Mouse (Mus musculus): ENCODE measurements around the gene Zcchc14. TPM values are rescaled to one million over a fixed set of nuclear protein-coding genes. Genes with fewer than 3 reads are reported as not detected.
"Not testable (repeated sequence)": the region's sequence is repeated elsewhere in the genome, so short reads cannot be mapped to it uniquely, and the experiment has no call there.

Zcchc14 gene
- polyA plus RNA-seq, 1 experiment from 2014 or later: 39.2 TPM

GRCm38 (mm10) chr8:121613419-121613818 is 39.3 kb downstream of the Zcchc14 start:
- no peak overlapping the region for H3K9ac ChIP-seq (replicated peaks)
- no peaks in the 10 kb centered on the region for H3K9me3 ChIP-seq
- ATAC-seq (replicated peaks): no peak
- no peak overlapping the region for H3K27ac ChIP-seq (replicated peaks)
- H3K36me3 ChIP-seq: peaks cover 34% of the 10 kb centered on the region
- no peak overlapping the region for H3K4me2 ChIP-seq (replicated peaks)
- no peaks in the 10 kb centered on the region for H3K4me1 ChIP-seq
- H3K4me3 ChIP-seq: no peak overlapping the region
- H3K27me3 ChIP-seq: no peaks in the 10 kb centered on the region

GRCm38 (mm10) chr8:121609916-121610315 is 42.8 kb downstream of the Zcchc14 start:
- peaks cover 54% of the 10 kb centered on the region for H3K36me3 ChIP-seq

DNA sequence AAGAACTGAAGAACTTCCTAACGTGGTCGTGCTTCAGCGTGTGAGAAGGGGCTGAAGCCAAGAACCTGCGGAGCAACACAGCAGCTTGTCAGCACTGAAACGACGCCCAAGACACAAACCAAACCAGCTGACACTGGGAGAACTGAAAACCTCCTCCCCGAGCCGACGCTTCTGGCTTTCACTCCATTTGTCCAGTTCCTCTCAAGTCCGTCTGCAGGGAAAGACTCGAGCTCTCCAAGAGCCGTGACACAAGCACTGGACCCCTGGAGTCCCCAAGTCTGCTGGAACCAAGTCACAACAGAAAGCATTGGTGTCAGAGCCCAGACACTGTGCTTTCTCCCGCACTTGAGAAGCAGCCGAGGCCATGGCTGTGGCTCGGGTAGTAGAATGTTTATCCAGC is 43.5 kb downstream of the Zcchc14 start:
- H3K27me3 ChIP-seq: no peaks in the 10 kb centered on the region
- H3K27ac ChIP-seq (replicated peaks): no peak overlapping the region
- H3K9ac ChIP-seq (replicated peaks): no peak overlapping the region
- H3K4me2 ChIP-seq (replicated peaks): no peak overlapping the region
- H3K36me3 ChIP-seq: peaks cover 60% of the 10 kb centered on the region
- 93% methylated on average over 15 of the region's 15 CpGs for WGBS
- no peaks in the 10 kb centered on the region for H3K9me3 ChIP-seq
- no peak overlapping the region for H3K4me3 ChIP-seq
- H3K4me1 ChIP-seq: no peaks in the 10 kb centered on the region
- ATAC-seq (replicated peaks): no peak

More at GRCm38 (mm10) chr8:121609916-121610315, 42.8 kb downstream of the Zcchc14 start:
- Histone ChIP-seq H3K4me3 (no peak overlapping the region), H3K4me1 (no peaks in the 10 kb centered on the region), H3K4me2 (replicated peaks) (no peak overlapping the region), H3K27ac (replicated peaks) (no peak overlapping the region), H3K27me3 (no peaks in the 10 kb centered on the region), H3K9me3 (no peaks in the 10 kb centered on the region), H3K9ac (replicated peaks) (no peak overlapping the region)
- 93% methylated on average over 11 of the region's 11 CpGs for WGBS
- ATAC-seq (replicated peaks): no peak

DNA sequence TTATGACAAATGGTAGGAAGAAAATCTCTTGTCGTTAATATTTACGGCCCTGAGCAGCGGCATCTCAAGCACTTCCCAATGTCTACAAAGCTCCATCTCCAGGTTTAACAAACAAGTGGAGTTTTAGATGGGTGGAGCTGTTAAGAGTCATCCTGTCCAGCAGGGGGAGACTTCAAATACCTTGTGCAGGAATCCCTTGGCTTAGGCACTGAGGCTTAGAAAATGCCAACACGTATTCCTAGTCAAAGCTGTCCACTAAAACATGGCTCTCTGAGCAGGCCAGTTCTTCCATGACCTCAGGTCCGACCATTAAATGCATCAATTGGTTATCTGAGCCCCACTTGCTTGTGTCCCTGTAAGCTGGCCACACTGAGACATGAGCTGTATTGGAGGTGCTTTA is 45.0 kb downstream of the Zcchc14 start:
- Histone ChIP-seq H3K27ac (replicated peaks) (no peak overlapping the region), H3K4me3 (no peak overlapping the region), H3K27me3 (no peaks in the 10 kb centered on the region), H3K36me3 (peaks cover 71% of the 10 kb centered on the region), H3K9me3 (no peaks in the 10 kb centered on the region), H3K4me1 (no peaks in the 10 kb centered on the region), H3K4me2 (replicated peaks) (no peak overlapping the region), H3K9ac (replicated peaks) (no peak overlapping the region)
- no peak for ATAC-seq (replicated peaks)
- WGBS: 94% methylated on average over 5 of the region's 5 CpGs

DNA sequence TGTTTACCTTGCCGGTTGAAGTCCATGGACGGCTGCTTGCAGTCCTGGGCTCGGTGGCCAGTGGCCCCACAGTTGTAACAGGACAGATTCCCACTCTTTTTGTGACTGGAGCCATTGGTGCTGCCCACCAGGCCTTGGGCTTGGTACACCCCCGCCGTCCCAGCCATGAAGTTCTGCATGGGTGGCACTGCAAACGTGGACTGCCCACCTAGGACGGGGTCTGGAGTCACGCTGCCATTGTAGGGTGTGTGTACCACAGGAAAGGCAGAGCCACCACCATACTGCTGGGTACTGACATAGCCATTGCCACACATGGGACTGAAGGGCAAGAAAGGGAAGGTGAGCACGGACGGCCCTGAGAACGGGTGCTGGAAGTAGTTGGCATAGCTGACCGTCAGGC is 48.9 kb downstream of the Zcchc14 start:
- no peak for ATAC-seq (replicated peaks)

DNA sequence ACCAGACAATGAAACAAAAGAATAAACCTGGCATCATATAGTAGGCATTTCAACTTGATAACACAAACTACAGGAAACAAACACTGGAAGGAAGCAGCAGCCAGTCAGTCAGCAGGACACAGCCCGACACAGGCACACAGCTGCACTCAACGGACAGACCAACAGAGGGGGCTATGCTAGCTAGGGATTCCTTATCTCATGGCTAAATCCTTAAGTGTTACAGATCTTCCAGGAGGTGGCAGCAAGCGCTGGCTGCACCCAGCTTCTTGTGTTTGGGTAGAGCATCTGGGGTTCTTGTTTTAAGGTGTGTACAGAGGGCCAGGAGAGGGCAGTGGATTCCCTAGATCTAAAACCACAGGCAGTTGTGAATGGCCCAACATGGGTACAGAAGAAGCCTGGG is 49.8 kb downstream of the Zcchc14 start:
- no peaks in the 10 kb centered on the region for H3K9me3 ChIP-seq
- H3K9ac ChIP-seq (replicated peaks): no peak overlapping the region
- H3K4me3 ChIP-seq: no peak overlapping the region
- H3K27ac ChIP-seq (replicated peaks): no peak overlapping the region
- 0 out of 2 replicates have a peak, but pooled peaks have one; percentile 29 for ATAC-seq (replicated peaks)
- 29% methylated on average over 3 of the region's 3 CpGs for WGBS
- H3K4me2 ChIP-seq (replicated peaks): no peak overlapping the region
- H3K4me1 ChIP-seq: no peaks in the 10 kb centered on the region
- peaks cover 84% of the 10 kb centered on the region for H3K36me3 ChIP-seq
- H3K27me3 ChIP-seq: no peaks in the 10 kb centered on the region

More for the DNA sequence above, 48.9 kb downstream of the Zcchc14 start:
- WGBS: 95% methylated on average over 12 of the region's 12 CpGs
- Histone ChIP-seq H3K36me3 (peaks cover 88% of the 10 kb centered on the region), H3K9me3 (no peaks in the 10 kb centered on the region), H3K4me1 (no peaks in the 10 kb centered on the region), H3K9ac (replicated peaks) (no peak overlapping the region), H3K4me2 (replicated peaks) (no peak overlapping the region), H3K4me3 (no peak overlapping the region), H3K27me3 (no peaks in the 10 kb centered on the region), H3K27ac (replicated peaks) (no peak overlapping the region)

GRCm38 (mm10) chr8:121602411-121602810 is 50.3 kb downstream of the Zcchc14 start:
- Histone ChIP-seq H3K9me3 (no peaks in the 10 kb centered on the region), H3K36me3 (peaks cover 84% of the 10 kb centered on the region), H3K4me3 (no peak overlapping the region), H3K27me3 (no peaks in the 10 kb centered on the region), H3K27ac (replicated peaks) (no peak overlapping the region), H3K9ac (replicated peaks) (no peak overlapping the region), H3K4me2 (replicated peaks) (no peak overlapping the region), H3K4me1 (no peaks in the 10 kb centered on the region)
- no peak for ATAC-seq (replicated peaks)
- 93% methylated on average over 12 of the region's 12 CpGs for WGBS

DNA sequence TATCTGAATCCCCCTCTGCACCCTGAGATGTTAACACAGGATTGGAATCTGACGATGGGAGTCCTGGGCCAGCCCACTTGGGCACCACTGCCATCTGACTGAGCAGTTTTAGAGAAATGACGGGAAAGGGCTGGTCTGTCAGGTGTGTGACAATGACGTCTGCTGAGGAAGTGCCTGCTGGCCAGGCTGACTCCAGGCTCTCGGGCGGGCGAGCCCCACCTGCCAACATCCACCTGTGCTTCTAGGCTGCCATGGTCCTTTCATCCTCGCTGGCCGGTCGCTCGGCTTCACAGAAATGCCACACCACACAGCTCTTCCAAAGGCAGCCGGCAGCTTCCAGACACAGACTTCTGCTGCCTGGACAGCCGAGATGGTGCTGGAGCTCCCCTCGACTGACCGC is 52.9 kb downstream of the Zcchc14 start:
- no peak overlapping the region for H3K4me3 ChIP-seq
- H3K27me3 ChIP-seq: no peaks in the 10 kb centered on the region
- no peak overlapping the region for H3K9ac ChIP-seq (replicated peaks)
- H3K36me3 ChIP-seq: peaks cover 79% of the 10 kb centered on the region
- no peak overlapping the region for H3K4me2 ChIP-seq (replicated peaks)
- 92% methylated on average over 14 of the region's 14 CpGs for WGBS
- no peak overlapping the region for H3K27ac ChIP-seq (replicated peaks)
- ATAC-seq (replicated peaks): no peak
- H3K4me1 ChIP-seq: no peaks in the 10 kb centered on the region
- no peaks in the 10 kb centered on the region for H3K9me3 ChIP-seq

- H3K36me3 ChIP-seq: peaks cover 77% of the 10 kb centered on the region
- H3K9me3 ChIP-seq: no peaks in the 10 kb centered on the region
- no peaks in the 10 kb centered on the region for H3K27me3 ChIP-seq
- peak; percentile 64 for ATAC-seq (replicated peaks)
- no peaks in the 10 kb centered on the region for H3K4me1 ChIP-seq
- H3K4me2 ChIP-seq (replicated peaks): no peak overlapping the region
- no peak overlapping the region for H3K4me3 ChIP-seq
- 36% methylated on average over 7 of the region's 7 CpGs for WGBS
- H3K27ac ChIP-seq (replicated peaks): no peak overlapping the region
- H3K9ac ChIP-seq (replicated peaks): no peak overlapping the region
These were observed 53.8 kb downstream of the Zcchc14 start for GRCm38 (mm10) chr8:121598892-121599291.

GRCm38 (mm10) chr8:121598190-121598589 is 54.5 kb downstream of the Zcchc14 start:
- no peaks in the 10 kb centered on the region for H3K27me3 ChIP-seq
- H3K9ac ChIP-seq (replicated peaks): no peak overlapping the region
- peaks cover 78% of the 10 kb centered on the region for H3K36me3 ChIP-seq
- 92% methylated on average over 7 of the region's 7 CpGs for WGBS
- H3K4me2 ChIP-seq (replicated peaks): no peak overlapping the region
- ATAC-seq (replicated peaks): no peak
- H3K27ac ChIP-seq (replicated peaks): no peak overlapping the region
- no peak overlapping the region for H3K4me3 ChIP-seq
- no peaks in the 10 kb centered on the region for H3K9me3 ChIP-seq
- H3K4me1 ChIP-seq: no peaks in the 10 kb centered on the region

DNA sequence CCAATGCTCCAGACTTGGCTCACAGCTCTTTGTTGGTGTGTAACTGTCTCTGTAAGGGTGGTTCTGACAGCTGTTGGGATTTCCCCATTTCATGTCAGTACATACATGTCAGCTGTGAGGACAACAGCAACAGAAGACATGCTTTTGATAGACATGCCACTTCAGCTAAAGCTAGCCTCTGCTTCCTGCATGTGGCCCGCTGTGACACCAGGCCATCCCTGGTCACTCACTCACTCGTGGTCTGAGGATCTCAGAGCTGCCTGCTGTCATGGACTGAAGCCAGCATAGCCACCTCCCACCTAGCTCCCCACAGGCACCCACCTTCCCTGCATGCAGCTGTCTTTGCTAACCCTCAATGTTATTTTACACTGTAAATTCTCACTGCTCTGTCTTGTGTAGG is 55.2 kb downstream of the Zcchc14 start:
- 77% methylated on average over 2 of the region's 2 CpGs for WGBS
- ATAC-seq (replicated peaks); H3K4me1 ChIP-seq; H3K27ac ChIP-seq (replicated peaks); H3K4me2 ChIP-seq (replicated peaks); H3K9ac ChIP-seq (replicated peaks); H3K27me3 ChIP-seq; H3K4me3 ChIP-seq; H3K9me3 ChIP-seq: not testable (repeated sequence)
- peaks cover 72% of the 10 kb centered on the region for H3K36me3 ChIP-seq

- Histone ChIP-seq H3K4me1 (peaks cover 27% of the 10 kb centered on the region), H3K9me3 (no peaks in the 10 kb centered on the region), H3K4me3 (no peak overlapping the region), H3K27ac (replicated peaks) (no peak overlapping the region), H3K36me3 (peaks cover 40% of the 10 kb centered on the region), H3K4me2 (replicated peaks) (no peak overlapping the region), H3K27me3 (no peaks in the 10 kb centered on the region), H3K9ac (replicated peaks) (no peak overlapping the region)
- ATAC-seq (replicated peaks): no peak
- 81% methylated on average over 9 of the region's 9 CpGs for WGBS
These were observed 58.7 kb downstream of the Zcchc14 start for GRCm38 (mm10) chr8:121593983-121594382.

- ATAC-seq (replicated peaks): no peak
- Histone ChIP-seq H3K9ac (replicated peaks) (no peak overlapping the region), H3K4me2 (replicated peaks) (no peak overlapping the region), H3K27me3 (no peaks in the 10 kb centered on the region), H3K36me3 (peaks cover 39% of the 10 kb centered on the region), H3K4me1 (peaks cover 27% of the 10 kb centered on the region), H3K9me3 (no peaks in the 10 kb centered on the region), H3K27ac (replicated peaks) (no peak overlapping the region), H3K4me3 (no peak overlapping the region)
- 95% methylated on average over 5 of the region's 5 CpGs for WGBS
These were observed 59.4 kb downstream of the Zcchc14 start for GRCm38 (mm10) chr8:121593293-121593692.

Measured in forebrain, embryonic 15.5 days (tissue).